Mouse (Mus musculus) effector memory CD4-positive, alpha-beta T cell, adult 7 months (primary cell): Measurements from ENCODE around the gene Syngr2. TPM values are rescaled to one million over a fixed set of nuclear protein-coding genes. Genes with fewer than 3 reads are reported as not detected.

ENCODE experiments used
- polyA plus RNA-seq: library from polyadenylated mRNA; unstranded; fragments of 100-300 nt; shearing (Covaris generic); gene quantifications from one replicate; pipeline ENCODE4 v1.2.1, GENCODE M21; 2017

The Syngr2 gene
- 97.3 TPM for polyA plus RNA-seq

DNA sequence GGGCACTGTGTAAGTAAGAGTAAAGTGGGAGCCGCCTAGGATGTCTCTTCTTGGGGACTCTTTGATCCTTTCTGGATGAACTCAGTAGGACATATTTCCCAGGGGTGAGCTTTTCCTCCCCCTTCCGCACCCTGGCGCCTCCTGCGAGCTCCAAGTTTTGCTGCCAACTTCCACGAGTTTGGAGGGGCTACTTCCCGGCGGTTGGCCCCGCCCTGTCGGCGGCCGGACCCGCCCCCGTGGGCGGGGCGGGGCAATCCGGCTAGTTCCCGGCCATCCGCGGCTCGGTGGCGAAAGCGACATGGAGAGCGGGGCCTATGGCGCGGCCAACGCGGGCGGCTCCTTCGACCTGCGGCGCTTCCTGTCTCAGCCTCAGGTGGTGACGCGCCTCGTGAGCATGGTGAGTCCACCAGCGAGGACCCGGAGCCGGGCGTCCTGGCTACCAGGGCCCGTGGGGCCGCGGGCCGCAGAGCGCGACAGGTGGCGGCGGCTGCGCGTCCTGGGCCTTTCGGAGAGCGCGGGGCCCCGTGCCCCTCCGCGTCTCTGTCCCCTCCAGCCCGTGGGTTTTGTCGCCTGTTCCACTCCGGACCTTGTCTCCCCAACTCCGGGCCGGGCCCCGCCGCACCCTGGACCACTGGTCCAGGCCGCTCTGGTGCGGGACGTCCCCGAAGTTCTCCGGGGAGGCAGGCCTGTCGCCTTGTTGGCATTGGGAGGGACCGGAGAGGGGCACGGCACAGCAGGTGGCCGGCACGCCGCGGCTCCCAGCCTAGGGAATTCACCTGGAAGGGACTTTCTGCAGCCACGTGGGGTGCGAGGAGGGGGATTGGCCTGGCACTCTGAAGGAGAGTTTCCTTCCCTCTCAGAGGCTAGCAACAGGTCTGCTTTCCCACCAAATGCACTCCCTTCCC, at the start of gene Syngr2, which contains the start of gene Gm20708:
Syngr2 (plus strand) TSS at position 262 of the 905 bp plus-strand sequence.
Gm20708 (plus strand) TSS at position 262 of the 905 bp plus-strand sequence.

GRCm38 (mm10) chr11:117781993-117782704, 27.3 kb upstream of the Syngr2 start, which contains the start of the genes Tmc8 and Tmc6:
Gene Tmc8 (plus strand): TSS chr11:117782076.
Gene Tmc6 (minus strand): TSS chr11:117782198.

DNA sequence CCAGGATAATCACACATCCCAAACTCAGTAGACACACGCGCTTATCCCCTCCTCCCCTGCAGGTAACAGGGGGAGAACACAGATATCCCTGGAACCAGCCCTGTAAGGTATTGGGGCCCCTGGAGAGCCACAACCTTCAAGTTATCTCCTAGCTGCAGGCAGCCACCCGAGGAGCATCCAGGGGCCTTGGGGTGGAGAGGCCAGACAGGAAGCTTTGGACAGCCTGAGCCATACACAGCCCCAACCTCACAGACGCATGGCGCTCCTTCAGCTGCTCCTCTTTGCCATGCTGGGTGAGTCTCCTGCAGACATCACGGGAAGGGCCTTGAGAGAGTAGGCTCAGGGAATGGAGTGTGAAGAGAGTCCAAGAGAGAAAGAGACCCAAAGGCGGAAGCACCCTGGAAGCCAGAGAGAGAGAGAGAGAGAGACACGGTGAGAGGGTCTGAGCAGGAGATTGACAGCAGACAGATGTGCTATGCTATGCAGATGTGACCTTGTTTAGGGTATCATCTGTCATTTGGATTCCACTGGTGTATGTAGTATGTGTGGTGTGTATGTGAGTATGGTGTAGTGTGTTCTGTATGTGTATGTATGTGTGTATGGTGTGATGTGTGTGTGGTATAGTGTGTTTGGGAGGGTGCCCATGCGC, 11.8 kb upstream of the Syngr2 start, which contains the start of gene 6030468B19Rik:
6030468B19Rik (plus strand) TSS at position 150 of the 649 bp plus-strand sequence.

GRCm38 (mm10) chr11:117825333-117826101, 16.0 kb downstream of the Syngr2 start, which contains the start of the genes Afmid and Tk1:
Gene Afmid (plus strand): TSS chr11:117825924.
Gene Tk1 (minus strand): TSS chr11:117826092.

DNA sequence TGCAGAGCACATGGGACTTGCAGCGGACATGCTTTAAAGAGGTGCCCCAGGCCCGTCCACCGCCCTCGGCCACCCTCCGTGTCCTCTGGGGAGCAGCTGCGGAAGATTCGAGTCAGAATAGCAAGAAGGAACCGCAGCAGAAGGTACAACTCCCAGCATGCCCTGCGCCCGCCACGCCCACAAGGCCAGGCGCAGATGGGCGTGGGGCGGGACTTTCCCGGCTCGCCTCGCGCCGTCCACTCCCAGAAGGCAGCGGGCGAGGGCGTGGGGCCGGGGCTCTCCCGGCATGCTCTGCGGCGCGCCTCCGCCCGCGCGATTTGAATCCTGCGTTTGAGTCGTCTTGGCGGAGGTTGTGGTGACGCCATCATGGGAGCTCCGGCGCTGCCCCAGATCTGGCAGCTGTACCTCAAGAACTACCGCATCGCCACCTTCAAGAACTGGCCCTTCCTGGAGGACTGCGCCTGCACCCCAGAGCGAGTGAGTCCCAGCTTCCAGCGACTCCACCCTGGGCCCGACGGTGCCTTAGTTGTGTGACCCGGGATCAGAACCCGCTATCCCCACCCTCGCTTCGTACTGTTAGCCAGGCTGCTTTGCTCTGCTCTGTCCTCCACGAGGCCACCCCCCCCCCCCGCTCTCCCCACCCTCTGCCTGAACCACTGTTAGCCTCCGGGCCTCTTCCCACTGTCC, 39.7 kb downstream of the Syngr2 start, which contains the start of gene Birc5:
Birc5 (plus strand) TSS at position 267 of the 687 bp plus-strand sequence.

DNA sequence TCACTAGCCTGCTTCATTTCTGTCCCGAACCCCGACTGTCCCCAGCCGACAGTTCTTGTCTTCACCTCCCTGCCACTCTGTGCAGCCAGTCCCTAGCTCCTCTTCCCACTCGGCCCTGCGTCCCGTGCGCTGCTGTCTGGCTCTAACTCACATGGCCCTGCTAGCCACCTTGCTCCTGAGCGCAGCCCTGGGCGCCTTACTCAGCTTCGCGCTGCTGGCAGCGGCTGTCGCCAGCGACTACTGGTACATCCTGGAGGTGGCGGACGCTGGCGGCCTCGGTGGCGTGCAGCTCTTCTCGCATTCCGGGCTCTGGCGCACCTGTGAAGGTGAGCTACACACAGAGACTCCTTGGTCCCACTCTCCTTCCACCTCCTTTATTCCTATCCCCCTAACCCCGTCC, 51.1 kb downstream of the Syngr2 start, which contains the start of gene Tmem235:
Tmem235 (plus strand) TSS at position 152 of the 400 bp plus-strand sequence.

Other genes starting within 250 kb of the Syngr2 start
- 19.1 TPM for gene Tnrc6c, start 155.4 kb upstream of the Syngr2 start, polyA plus RNA-seq
- 41.4 TPM for gene Tmc8, start 27.6 kb upstream of the Syngr2 start, polyA plus RNA-seq
- gene Tmc6, start 27.5 kb upstream of the Syngr2 start, polyA plus RNA-seq, result 111 TPM
- gene 6030468B19Rik, start 12.0 kb upstream of the Syngr2 start, polyA plus RNA-seq, result not detected
- 1.7 TPM for gene Gm20708, start within 50 bp of the Syngr2 start, polyA plus RNA-seq
- gene Afmid, start 16.3 kb downstream of the Syngr2 start, polyA plus RNA-seq, result 17.8 TPM
- 13.2 TPM for gene Tk1, start 16.4 kb downstream of the Syngr2 start, polyA plus RNA-seq
- gene Birc5, start 39.6 kb downstream of the Syngr2 start, polyA plus RNA-seq, result 0.43 TPM
- gene Tmem235, start 51.1 kb downstream of the Syngr2 start, polyA plus RNA-seq, result not detected
- gene Tha1, start 63.8 kb downstream of the Syngr2 start, polyA plus RNA-seq, result 9.5 TPM
- gene Socs3, start 160.4 kb downstream of the Syngr2 start, polyA plus RNA-seq, result 515 TPM
- 44.4 TPM for gene Pgs1, start 176.6 kb downstream of the Syngr2 start, polyA plus RNA-seq